Mouse (Mus musculus) layer of hippocampus, postnatal 14 days (tissue): ENCODE data around the gene Cotl1. TPM values are rescaled to one million over a fixed set of nuclear protein-coding genes. Genes with fewer than 3 reads are reported as not detected.

Source experiments
- DNase-seq, 2 experiments: peaks; one replicate each; pipeline ENCODE4 v3.0.0; 2021 to 2022; ENCODE audit warnings: low spot score in 2 of 2, mixed read lengths in 1 of 2
- total RNA-seq, 2 experiments: library from RNA; stranded (reverse); gene quantifications; 2 replicates each; pipeline ENCODE4 v1.2.3; 2021

Cotl1 gene
- total RNA-seq, 2 experiments from 2014 or later = 103 to 114 TPM

- DNase-seq = no peak
Measured at GRCm38 (mm10) chr8:119788607-119789381, 51.5 kb downstream of the Cotl1 start.

DNA sequence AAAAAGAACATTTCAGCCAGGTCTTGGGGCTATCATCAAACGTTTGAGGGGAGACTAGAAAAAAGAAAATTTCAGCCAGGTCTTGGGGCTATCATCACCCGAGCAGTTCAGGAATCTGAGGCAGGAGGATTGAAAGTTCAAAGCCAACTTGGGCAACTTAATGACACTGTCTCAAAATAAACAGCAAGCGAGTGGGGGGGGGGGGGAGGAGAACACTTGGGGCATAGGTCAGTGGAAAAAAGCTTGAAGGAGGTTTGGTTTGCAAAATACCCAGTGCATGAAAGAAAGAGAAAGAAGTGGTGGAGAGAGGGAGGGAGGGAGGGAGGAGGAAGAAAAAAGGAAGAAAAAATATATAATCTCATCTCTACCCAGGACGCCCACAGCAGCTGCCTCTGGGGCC, 53.0 kb downstream of the Cotl1 start:
- no peak for DNase-seq

DNA sequence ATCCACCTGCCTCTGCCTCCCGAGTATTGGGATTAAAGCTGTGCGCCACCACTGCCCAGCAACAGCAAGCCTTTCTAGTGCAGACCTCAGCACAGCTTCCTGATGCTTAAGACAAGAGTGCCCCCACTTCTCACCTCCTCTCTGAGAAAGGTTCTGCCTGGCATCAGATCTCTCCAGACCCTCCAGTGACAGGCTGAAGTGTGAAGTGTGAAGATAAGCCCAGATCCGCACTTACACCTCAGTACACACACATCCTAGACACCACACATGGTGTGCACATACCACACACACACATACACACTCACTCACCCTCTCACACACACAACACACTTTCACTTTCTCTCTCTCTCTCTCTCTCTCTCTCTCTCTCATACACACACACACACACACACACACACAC, 53.5 kb downstream of the Cotl1 start:
- DNase-seq = no peak

- DNase-seq = peak in 1 of 2 experiments; percentile 79
Measured at GRCm38 (mm10) chr8:119785764-119786405, 54.5 kb downstream of the Cotl1 start.

- DNase-seq = no peak
Measured at GRCm38 (mm10) chr8:119784676-119785075, 55.7 kb downstream of the Cotl1 start.

- no peak for DNase-seq
Measured at GRCm38 (mm10) chr8:119784141-119784574, 56.2 kb downstream of the Cotl1 start.

DNA sequence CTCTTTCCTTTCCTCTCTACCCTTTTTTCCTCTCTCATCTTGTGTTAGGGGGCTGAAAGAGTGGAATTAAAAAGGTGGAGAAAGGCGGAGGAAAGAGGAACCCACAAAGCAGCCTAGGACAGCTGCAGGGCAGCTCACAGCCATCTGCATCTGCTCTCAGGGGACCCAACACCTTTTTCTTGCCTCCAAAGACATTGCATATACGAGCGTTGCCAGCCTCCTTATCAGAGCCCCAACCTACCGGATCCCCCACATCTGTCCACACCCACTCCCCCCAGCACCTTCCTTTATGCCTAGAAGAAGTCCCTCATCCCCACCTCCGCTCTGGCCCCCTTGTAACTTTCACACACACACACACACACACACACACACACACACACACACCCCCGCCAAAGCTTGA, 56.8 kb downstream of the Cotl1 start:
- DNase-seq = no peak

DNA sequence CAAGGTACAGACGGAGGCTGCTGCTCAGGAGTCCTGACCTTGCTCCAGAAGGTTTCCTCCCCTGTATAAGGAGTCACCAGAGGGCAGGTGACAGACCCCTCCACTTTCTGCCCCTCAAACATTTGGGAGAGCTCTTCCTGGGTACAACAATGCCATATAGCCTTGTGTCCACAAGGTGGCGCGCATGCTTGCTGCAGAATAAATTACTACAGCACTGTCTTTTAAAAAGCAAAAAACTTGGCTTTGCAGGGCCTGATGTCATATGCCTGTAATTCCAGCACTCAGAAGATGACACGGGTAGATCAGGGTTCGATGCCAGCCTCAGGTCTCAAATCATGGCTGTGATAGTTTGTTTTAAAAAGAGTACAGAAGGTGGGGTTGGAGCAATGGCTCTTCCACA, 57.6 kb downstream of the Cotl1 start:
- peak; percentile 80 to 88 for DNase-seq

- no peak for DNase-seq
Measured at GRCm38 (mm10) chr8:119781086-119781840, 59.1 kb downstream of the Cotl1 start.

- DNase-seq = no peak
Measured at GRCm38 (mm10) chr8:119780402-119781049, 59.8 kb downstream of the Cotl1 start.

DNA sequence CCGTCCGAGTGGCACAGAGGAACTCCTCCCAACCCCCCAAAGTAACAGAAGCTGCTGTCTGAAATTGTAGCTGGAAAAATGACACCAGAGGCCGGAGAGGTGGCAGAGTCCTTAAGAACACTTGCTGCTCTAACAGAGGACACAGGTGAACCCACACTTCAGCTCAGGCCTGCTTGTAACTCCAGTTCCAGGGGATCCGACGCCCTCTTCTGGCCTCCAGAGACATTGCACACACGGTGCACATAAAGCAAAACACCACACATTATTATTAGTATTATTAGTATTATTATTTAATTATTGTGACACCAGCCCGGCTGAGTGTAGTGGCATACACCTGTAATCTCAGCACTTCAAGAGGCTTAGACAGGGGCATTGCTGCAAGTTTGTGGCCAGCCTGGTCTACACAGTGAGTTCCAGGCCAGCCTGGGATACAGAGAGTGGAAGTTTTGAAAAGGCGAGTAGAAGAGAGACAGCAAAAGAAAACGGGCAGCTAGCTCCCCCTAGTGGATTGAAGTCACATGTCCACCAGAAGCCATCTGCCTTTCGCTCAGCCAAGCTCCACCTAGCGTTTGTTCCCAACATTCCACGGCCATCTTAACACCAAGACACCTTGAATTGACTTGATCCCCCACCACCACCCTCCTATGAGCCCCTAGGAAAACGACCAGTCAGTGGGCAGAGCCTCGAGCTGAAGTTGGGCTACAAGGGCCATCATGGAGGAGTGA, 61.2 kb downstream of the Cotl1 start:
- peak; percentile 81 to 90 for DNase-seq

DNA sequence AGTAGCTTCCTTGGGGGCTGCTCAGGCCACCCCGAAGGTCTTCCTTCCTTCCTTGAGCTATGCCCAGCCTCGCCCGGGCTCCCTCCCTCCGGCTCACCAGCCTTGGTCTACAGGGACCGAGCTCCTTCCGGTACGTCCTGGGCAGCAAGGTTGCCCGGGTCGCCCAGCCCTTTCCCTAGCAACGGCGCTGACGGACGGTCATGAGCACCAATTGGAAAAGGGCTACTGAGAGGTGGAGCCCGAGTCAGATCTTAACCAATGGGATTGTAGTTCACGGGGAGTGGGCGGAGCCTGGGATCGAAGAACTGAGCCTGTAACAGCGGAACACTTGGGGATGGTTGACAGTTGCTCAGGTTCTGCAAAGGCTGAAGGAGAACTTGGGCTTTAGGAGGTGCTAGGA, 62.1 kb downstream of the Cotl1 start, which contains the start of gene Tldc1:
Gene Tldc1 (minus strand): TSS at position 154 of the 400 bp plus-strand sequence.
- DNase-seq = peak; percentile 99 to 100

GRCm38 (mm10) chr8:119777765-119778164, 62.6 kb downstream of the Cotl1 start:
- no peak for DNase-seq

DNA sequence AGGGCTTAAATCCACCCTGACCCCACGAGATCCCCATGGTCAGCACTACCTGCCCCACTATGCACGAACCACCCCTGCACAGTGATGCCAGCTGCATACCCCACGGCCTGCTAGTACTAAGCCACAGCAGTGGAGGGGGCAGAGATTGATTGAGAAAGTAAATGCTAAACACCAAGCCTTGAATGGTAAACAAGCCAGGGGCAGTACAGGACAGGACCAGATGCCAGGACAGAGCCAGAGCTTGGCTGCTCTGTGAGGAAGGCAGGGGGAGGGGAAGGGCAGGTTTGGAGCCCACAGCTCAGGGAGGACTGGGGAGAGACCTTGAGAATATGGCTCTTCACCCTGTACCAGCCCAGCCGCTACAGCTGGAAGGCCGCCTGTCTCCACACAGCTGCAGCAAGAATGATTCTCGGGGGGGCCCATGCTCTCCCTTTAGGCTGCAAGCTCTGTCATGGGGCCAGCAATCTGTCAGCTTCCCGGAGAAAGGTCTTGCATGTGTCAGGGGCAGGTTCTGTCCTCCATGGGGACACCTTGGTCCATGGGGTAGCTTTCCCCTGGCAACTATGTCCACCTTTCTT, 63.6 kb downstream of the Cotl1 start:
- no peak for DNase-seq

DNA sequence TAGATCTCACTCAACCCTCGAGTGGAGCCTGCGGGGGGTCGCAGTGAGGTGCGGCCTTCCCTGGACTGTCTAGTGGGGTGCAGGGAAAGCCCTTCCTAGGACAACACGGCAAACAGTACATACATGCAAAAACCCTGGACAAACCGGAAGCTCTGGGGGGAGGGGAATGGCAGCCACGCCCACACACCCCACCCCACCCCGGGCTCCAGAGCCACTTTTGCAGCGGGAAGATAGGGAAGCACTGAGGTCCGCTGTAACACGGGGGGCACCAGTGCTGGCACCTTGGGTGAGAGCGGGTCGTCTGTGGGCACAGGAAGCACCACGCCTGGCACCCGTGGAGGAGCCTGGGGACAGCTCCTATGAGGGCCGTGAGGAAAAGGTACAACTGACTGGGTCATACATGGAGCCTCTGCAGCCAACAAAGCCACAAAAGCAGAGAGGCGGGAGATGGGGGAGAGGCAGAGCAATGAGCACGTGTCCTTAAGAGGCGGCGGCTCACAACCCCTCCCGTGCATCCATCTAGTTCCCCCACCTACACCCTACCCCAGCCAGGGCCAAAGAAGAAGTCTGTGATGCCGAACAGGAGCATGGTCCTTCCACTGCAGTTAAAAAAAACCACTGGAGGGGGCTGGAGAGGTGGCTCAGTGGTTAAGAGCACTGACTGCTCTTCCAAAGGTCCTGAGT, 74.4 kb downstream of the Cotl1 start:
- no peak for DNase-seq

DNA sequence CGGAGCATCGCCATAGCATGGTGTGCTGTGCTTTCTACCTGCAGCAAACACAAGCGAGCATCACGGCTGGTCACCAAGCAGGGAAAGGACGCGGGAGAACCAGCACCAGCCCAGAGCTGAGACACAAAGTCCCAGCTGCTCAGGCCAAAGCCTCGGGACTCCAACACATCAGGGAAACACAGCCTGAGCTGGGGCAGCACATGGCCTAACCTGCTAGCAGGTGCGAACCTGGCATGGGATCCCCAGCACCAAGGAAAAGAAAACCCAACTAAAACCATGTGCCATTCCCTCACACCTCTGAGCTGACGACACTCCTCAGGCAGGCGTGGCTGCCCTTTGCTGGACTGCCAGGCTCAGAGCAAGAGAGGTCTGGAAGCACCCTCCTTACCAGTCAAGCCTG, 75.0 kb downstream of the Cotl1 start:
- no peak for DNase-seq

DNA sequence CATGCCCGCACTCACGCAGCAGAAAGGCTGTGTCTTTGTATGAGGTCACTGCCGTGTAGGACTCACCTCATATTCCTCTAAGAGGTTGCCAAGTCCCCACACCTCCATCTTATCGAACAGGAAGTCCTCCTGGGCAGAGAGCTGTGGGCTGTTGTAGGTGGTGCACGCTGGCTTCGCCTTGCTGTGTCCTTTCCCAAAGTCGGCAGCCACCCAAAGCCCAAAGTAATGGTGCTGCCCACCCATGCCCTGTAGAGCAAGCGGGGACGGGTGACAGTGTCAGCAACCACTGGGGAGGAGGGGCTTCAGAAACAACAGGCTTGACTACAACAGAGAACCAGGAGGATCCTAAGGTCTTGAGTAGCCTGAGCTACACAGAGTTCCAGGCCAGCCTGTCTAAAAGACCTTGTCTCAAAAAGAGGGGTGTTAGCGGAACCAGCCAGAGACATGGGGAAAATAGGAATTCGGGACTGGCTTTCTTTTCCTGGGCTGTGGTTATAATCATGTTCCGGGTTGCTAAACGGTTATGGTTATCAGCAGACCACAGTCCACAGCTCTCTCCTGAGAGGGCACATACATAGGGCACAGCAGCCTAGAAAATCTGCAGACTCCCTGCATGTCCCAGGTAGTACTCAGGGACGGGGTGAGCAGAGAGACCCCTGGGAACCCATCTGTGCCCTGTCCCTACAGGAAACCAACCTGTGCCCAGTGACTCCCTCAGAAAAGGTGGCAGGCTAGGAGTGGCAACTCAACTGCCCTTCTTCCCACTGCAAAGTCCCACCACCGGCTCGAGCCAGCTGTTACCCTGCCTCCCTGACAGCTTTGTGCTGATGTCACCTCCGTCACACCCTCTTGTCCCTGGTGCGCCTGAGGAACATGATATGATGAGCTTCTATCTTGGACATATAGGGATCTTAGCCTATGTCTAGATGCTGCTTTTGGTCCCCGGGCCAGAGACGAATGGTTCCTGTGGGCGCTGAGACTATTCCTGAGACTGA, 77.8 kb downstream of the Cotl1 start:
- no peak for DNase-seq

DNA sequence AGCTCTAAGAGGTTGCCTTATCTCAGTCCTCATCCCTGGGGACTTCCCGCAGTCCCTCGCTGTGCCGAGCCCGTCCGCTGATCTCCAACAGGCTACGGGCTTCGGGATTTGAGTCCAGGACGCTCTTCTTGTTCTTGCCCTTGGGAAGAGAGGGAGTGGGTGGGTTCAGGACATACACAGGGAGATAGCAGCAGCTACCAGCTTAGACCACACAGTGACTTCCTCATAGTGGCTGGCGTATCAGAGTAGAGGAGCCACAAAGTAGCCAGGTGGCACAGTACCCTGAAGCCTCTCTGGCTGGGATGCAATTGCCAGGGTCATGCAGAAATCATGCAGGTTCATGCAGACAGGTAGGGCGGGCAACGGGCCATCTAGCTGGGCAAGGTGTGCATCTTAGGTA, 78.7 kb downstream of the Cotl1 start:
- DNase-seq = no peak
